Mouse (Mus musculus): Measurements from ENCODE around the gene Selenbp1.
"Not testable (repeated sequence)": the region's sequence is repeated elsewhere in the genome, so short reads cannot be mapped to it uniquely, and the experiment has no call there.

The Selenbp1 gene

GRCm38 (mm10) chr3:94932279-94932678 is 577 bp upstream of the Selenbp1 start:
- DNase-seq (ENCODE audit: low read depth, low spot score): not testable (repeated sequence)

- DNase-seq (ENCODE audit: low read depth, low spot score): not testable (repeated sequence)
Observed at GRCm38 (mm10) chr3:94933604-94934003, 748 bp downstream of the Selenbp1 start.

- DNase-seq (ENCODE audit: low read depth, low spot score): not testable (repeated sequence)
Observed at GRCm38 (mm10) chr3:94934564-94934963, 1.7 kb downstream of the Selenbp1 start.

- not testable (repeated sequence) for DNase-seq (ENCODE audit: low read depth, low spot score)
Observed at GRCm38 (mm10) chr3:94935332-94935731, 2.5 kb downstream of the Selenbp1 start.

GRCm38 (mm10) chr3:94936147-94936546 is 3.3 kb downstream of the Selenbp1 start:
- DNase-seq (ENCODE audit: low read depth, low spot score): not testable (repeated sequence)

GRCm38 (mm10) chr3:94937194-94937593 is 4.3 kb downstream of the Selenbp1 start:
- DNase-seq (ENCODE audit: low read depth, low spot score): not testable (repeated sequence)

- not testable (repeated sequence) for DNase-seq (ENCODE audit: low read depth, low spot score)
Observed at GRCm38 (mm10) chr3:94940033-94940432, 7.2 kb downstream of the Selenbp1 start.

- not testable (repeated sequence) for DNase-seq (ENCODE audit: low read depth, low spot score)
Observed at GRCm38 (mm10) chr3:94942211-94942967, 9.5 kb downstream of the Selenbp1 start.

- not testable (repeated sequence) for DNase-seq (ENCODE audit: low read depth, low spot score)
Observed at GRCm38 (mm10) chr3:94943706-94944105, 10.8 kb downstream of the Selenbp1 start.

GRCm38 (mm10) chr3:94948066-94948614 is 15.3 kb downstream of the Selenbp1 start:
- no peak for DNase-seq (ENCODE audit: low read depth, low spot score)

GRCm38 (mm10) chr3:94949645-94950044 is 16.8 kb downstream of the Selenbp1 start:
- DNase-seq (ENCODE audit: low read depth, low spot score): no peak

GRCm38 (mm10) chr3:94952806-94953205 is 19.9 kb downstream of the Selenbp1 start:
- DNase-seq (ENCODE audit: low read depth, low spot score): no peak

GRCm38 (mm10) chr3:94953384-94953763 is 20.5 kb downstream of the Selenbp1 start:
- DNase-seq (ENCODE audit: low read depth, low spot score): no peak

- DNase-seq (ENCODE audit: low read depth, low spot score): peak; percentile 88
Observed at GRCm38 (mm10) chr3:94953764-94954616, 21.1 kb downstream of the Selenbp1 start, which contains the start of gene Rfx5. Gene Rfx5, plus strand, starts transcription at chr3:94954075.

- DNase-seq (ENCODE audit: low read depth, low spot score): no peak
Observed at GRCm38 (mm10) chr3:94958295-94958694, 25.4 kb downstream of the Selenbp1 start.

GRCm38 (mm10) chr3:94959871-94960270 is 27.0 kb downstream of the Selenbp1 start:
- no peak for DNase-seq (ENCODE audit: low read depth, low spot score)

GRCm38 (mm10) chr3:94960322-94960721 is 27.5 kb downstream of the Selenbp1 start:
- DNase-seq (ENCODE audit: low read depth, low spot score): no peak

GRCm38 (mm10) chr3:94964989-94965388 is 32.1 kb downstream of the Selenbp1 start:
- DNase-seq (ENCODE audit: low read depth, low spot score): no peak

- DNase-seq (ENCODE audit: low read depth, low spot score): no peak
Observed at GRCm38 (mm10) chr3:94965878-94966277, 33.0 kb downstream of the Selenbp1 start.

GRCm38 (mm10) chr3:94972552-94972951 is 39.7 kb downstream of the Selenbp1 start:
- DNase-seq (ENCODE audit: low read depth, low spot score): no peak

- DNase-seq (ENCODE audit: low read depth, low spot score): no peak
Observed at GRCm38 (mm10) chr3:94973620-94974019, 40.8 kb downstream of the Selenbp1 start.

- no peak for DNase-seq (ENCODE audit: low read depth, low spot score)
Observed at GRCm38 (mm10) chr3:94974026-94974527, 41.2 kb downstream of the Selenbp1 start.
